Mouse (Mus musculus) megakaryocyte, embryonic 14.5 days (primary cell): ENCODE results near the gene Gpat3.

Experiments
- FLI1 ChIP-seq: IDR thresholded peaks from 2 replicates; pipeline ENCODE4 v1.6.1; 2012; ENCODE audit warnings: low read length, inconsistent platforms, mixed read lengths
- GATA1 ChIP-seq: IDR thresholded peaks from 3 replicates; pipeline ENCODE4 v1.6.1; 2012; ENCODE audit warnings: mixed read lengths, low read length, inconsistent platforms, borderline replicate concordance

- TF ChIP-seq GATA1 (no peak), FLI1 (no peak)
These were observed 16.3 kb downstream of the Gpat3 start for GRCm38 (mm10) chr5:100861811-100862210.
